Mouse (Mus musculus): Measurements from ENCODE around the gene Iffo2. TPM values are rescaled to one million over a fixed set of nuclear protein-coding genes. Genes with fewer than 3 reads are reported as not detected.

Gene Iffo2
- polyA plus RNA-seq, 1 experiment from 2014 or later, result 3.4 TPM

GRCm38 (mm10) chr4:139581427-139582051 is 51.2 kb downstream of the Iffo2 start:
- no peak for TF ChIP-seq CTCF (IDR thresholded peaks at IDR 0.05; ENCODE audit: low read depth)
- Histone ChIP-seq H3K27ac (ENCODE audit: low read depth, low read length) (peak overlapping the region; percentile 74; the same call in 1 of the 2 replicates), H3K4me1 (replicated peaks; ENCODE audit: control insufficient read depth, insufficient read depth, low read length) (peaks cover 20% of the 10 kb centered on the region), H3K4me2 (replicated peaks; ENCODE audit: low read depth) (peak overlapping the region; percentile 51), H3K4me3 (ENCODE audit: low read depth, low read length) (peak overlapping the region; percentile 12; the same call in 1 of the 2 replicates), H3K36me3 (ENCODE audit: control insufficient read depth, insufficient read depth) (no peaks in the 10 kb centered on the region), H3K9me3 (ENCODE audit: control insufficient read depth) (no peaks in the 10 kb centered on the region), H3K27me3 (replicated peaks; ENCODE audit: control insufficient read depth, insufficient read depth, low read length) (no peaks in the 10 kb centered on the region; the same call in 1 of the 2 replicates), H3K9ac (ENCODE audit: low read depth, low read length) (no peak overlapping the region)
- ATAC-seq, result 0 out of 2 replicates have a peak, but pooled peaks have one; percentile 37
- 12% methylated on average over 6 of the region's 6 CpGs for WGBS

DNA sequence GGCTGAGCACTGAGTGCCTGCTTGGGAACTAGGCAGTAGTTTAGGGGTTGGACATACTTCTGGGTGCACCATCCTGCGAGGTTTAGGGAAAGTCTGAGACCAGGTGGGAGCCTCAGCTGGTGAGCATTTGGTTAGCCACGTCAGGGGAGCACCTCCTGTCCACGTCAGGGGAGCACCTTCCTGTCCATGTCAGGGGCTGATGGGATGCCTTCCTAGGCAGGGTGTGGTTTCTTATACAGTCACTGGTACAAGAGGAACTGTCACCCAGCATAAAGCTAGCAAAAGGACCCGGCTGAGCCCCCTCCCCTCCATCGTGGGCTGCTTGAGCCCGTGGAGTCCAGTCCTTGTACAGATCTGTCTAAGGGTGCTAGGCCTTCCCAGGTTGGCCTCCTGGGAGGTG is 52.0 kb downstream of the Iffo2 start:
- WGBS, result 75% methylated on average over 6 of the region's 6 CpGs

DNA sequence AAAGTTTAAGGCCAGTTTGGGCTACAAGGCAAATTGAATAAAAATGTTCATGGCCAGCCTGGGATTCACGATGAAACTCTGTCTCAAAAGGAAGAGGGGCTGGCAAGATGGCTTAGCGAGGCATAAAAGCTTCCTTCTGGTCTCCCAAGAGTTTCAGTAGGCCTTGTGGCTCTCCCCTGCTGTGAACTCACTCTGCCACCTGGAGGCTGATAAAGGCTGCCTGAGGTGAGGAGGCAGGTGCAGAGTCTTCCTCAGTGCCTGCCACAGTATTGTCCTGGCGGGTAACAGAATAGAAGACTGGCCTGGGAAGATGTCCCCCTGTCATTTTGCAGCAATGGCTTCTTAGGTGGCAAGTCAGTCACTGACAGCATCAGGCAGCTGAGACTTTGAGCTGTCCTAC is 52.6 kb downstream of the Iffo2 start:
- Histone ChIP-seq H3K9me3 (ENCODE audit: control insufficient read depth) (no peaks in the 10 kb centered on the region), H3K4me1 (replicated peaks; ENCODE audit: control insufficient read depth, insufficient read depth, low read length) (peaks cover 20% of the 10 kb centered on the region), H3K27ac (ENCODE audit: low read depth, low read length) (no peak overlapping the region), H3K4me2 (replicated peaks; ENCODE audit: low read depth) (no peak overlapping the region), H3K9ac (ENCODE audit: low read depth, low read length) (no peak overlapping the region), H3K4me3 (ENCODE audit: low read depth, low read length) (no peak overlapping the region), H3K36me3 (ENCODE audit: control insufficient read depth, insufficient read depth) (no peaks in the 10 kb centered on the region), H3K27me3 (replicated peaks; ENCODE audit: control insufficient read depth, insufficient read depth, low read length) (no peaks in the 10 kb centered on the region)
- 71% methylated on average over 3 of the region's 3 CpGs for WGBS
- TF ChIP-seq CTCF (IDR thresholded peaks at IDR 0.05; ENCODE audit: low read depth), result peak; percentile 60
- no peak for ATAC-seq

More for the DNA sequence above, 52.0 kb downstream of the Iffo2 start:
- no peak for TF ChIP-seq CTCF (IDR thresholded peaks at IDR 0.05; ENCODE audit: low read depth)
- no peak overlapping the region for H3K27ac ChIP-seq (ENCODE audit: low read depth, low read length)
- H3K4me3 ChIP-seq (ENCODE audit: low read depth, low read length), result no peak overlapping the region
- no peak overlapping the region for H3K4me2 ChIP-seq (replicated peaks; ENCODE audit: low read depth)
- no peak overlapping the region for H3K9ac ChIP-seq (ENCODE audit: low read depth, low read length)
- ATAC-seq, result no peak
- no peaks in the 10 kb centered on the region for H3K27me3 ChIP-seq (replicated peaks; ENCODE audit: control insufficient read depth, insufficient read depth, low read length)
- peaks cover 20% of the 10 kb centered on the region for H3K4me1 ChIP-seq (replicated peaks; ENCODE audit: control insufficient read depth, insufficient read depth, low read length)
- no peaks in the 10 kb centered on the region for H3K9me3 ChIP-seq (ENCODE audit: control insufficient read depth)
- H3K36me3 ChIP-seq (ENCODE audit: control insufficient read depth, insufficient read depth), result no peaks in the 10 kb centered on the region

DNA sequence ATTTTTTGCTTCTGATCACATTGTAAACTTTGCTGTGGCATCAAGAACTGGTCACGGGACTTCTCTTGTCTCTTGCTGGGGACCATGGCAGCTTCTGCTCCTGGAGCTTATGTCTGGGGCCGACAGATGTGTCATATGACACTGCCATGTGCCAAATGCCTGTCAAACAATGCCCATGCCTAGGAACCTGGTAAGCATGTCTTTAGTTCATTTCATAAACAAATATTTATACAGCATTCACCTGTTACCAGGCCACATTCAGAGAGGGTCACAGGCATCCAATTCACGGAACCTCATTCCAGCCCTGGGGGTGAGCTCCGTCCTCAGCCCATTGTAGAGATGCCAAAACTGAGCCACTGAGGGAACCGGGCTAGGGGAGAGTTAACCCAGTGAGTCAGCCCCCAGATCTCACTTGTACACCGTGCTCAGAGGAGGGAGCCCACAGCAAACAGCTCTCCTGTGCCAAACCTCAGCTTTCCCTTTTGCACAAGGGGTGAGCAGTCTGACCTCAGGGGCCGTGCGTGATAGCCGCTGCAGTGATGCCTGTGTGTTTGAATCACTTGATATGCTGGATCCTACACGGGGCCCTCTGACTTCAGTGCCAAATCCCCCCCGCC is 53.4 kb downstream of the Iffo2 start:
- Histone ChIP-seq H3K27ac (ENCODE audit: low read depth, low read length) (no peak overlapping the region), H3K4me3 (ENCODE audit: low read depth, low read length) (no peak overlapping the region), H3K36me3 (ENCODE audit: control insufficient read depth, insufficient read depth) (no peaks in the 10 kb centered on the region), H3K4me1 (replicated peaks; ENCODE audit: control insufficient read depth, insufficient read depth, low read length) (peaks cover 20% of the 10 kb centered on the region), H3K9me3 (ENCODE audit: control insufficient read depth) (no peaks in the 10 kb centered on the region), H3K9ac (ENCODE audit: low read depth, low read length) (no peak overlapping the region), H3K4me2 (replicated peaks; ENCODE audit: low read depth) (no peak overlapping the region), H3K27me3 (replicated peaks; ENCODE audit: control insufficient read depth, insufficient read depth, low read length) (no peaks in the 10 kb centered on the region)
- TF ChIP-seq CTCF (IDR thresholded peaks at IDR 0.05; ENCODE audit: low read depth), result no peak
- WGBS, result 83% methylated on average over 11 of the region's 11 CpGs
- ATAC-seq, result no peak

DNA sequence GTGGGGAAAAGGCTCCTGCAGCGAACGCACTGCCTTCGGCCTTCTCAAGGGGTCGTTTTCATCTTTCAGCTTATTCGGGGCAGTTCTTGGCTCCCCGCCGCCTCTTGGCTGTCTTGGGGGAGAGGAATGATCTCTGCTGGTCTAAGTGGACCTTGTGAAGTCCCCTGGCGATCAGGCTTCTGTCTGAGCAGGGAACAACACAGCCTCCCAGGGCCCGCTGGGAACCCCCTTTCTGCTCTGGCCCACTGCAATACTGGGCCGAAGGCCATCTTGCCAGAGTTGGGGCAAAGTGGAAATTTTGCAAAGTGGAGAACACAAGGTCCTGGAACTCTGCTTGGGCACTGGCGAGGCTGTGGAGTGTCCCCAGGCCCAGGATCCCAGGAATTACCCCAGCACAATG is 54.4 kb downstream of the Iffo2 start:
- no peak overlapping the region for H3K4me2 ChIP-seq (replicated peaks; ENCODE audit: low read depth)
- H3K9ac ChIP-seq (ENCODE audit: low read depth, low read length), result no peak overlapping the region
- H3K9me3 ChIP-seq (ENCODE audit: control insufficient read depth), result no peaks in the 10 kb centered on the region
- no peak for ATAC-seq
- peaks cover 20% of the 10 kb centered on the region for H3K4me1 ChIP-seq (replicated peaks; ENCODE audit: control insufficient read depth, insufficient read depth, low read length)
- TF ChIP-seq CTCF (IDR thresholded peaks at IDR 0.05; ENCODE audit: low read depth), result no peak
- H3K36me3 ChIP-seq (ENCODE audit: control insufficient read depth, insufficient read depth), result no peaks in the 10 kb centered on the region
- H3K4me3 ChIP-seq (ENCODE audit: low read depth, low read length), result no peak overlapping the region
- 78% methylated on average over 11 of the region's 11 CpGs for WGBS
- H3K27me3 ChIP-seq (replicated peaks; ENCODE audit: control insufficient read depth, insufficient read depth, low read length), result no peaks in the 10 kb centered on the region
- no peak overlapping the region for H3K27ac ChIP-seq (ENCODE audit: low read depth, low read length)

- H3K27me3 ChIP-seq (replicated peaks; ENCODE audit: control insufficient read depth, insufficient read depth, low read length), result no peaks in the 10 kb centered on the region
- TF ChIP-seq CTCF (IDR thresholded peaks at IDR 0.05; ENCODE audit: low read depth), result no peak
- 73% methylated on average over 7 of the region's 7 CpGs for WGBS
- H3K36me3 ChIP-seq (ENCODE audit: control insufficient read depth, insufficient read depth), result no peaks in the 10 kb centered on the region
- no peak overlapping the region for H3K27ac ChIP-seq (ENCODE audit: low read depth, low read length)
- ATAC-seq, result no peak
- no peak overlapping the region for H3K9ac ChIP-seq (ENCODE audit: low read depth, low read length)
- no peaks in the 10 kb centered on the region for H3K9me3 ChIP-seq (ENCODE audit: control insufficient read depth)
- no peak overlapping the region for H3K4me2 ChIP-seq (replicated peaks; ENCODE audit: low read depth)
- H3K4me1 ChIP-seq (replicated peaks; ENCODE audit: control insufficient read depth, insufficient read depth, low read length), result peaks cover 16% of the 10 kb centered on the region
- H3K4me3 ChIP-seq (ENCODE audit: low read depth, low read length), result no peak overlapping the region
These were observed 55.4 kb downstream of the Iffo2 start for GRCm38 (mm10) chr4:139585713-139586112.
